Mouse (Mus musculus) ES-E14 (cell line): ENCODE measurements around the gene Inpp4b. TPM values are rescaled to one million over a fixed set of nuclear protein-coding genes. Genes with fewer than 3 reads are reported as not detected.

ENCODE experiments used
- DNase-seq: peaks from one replicate; pipeline ENCODE4 v3.0.0-alpha.2; 2013; ENCODE audit warnings: low read depth, low spot score
- H3K27ac ChIP-seq: 2 replicates; pipeline ENCODE4 v1.5.1; 2012; ENCODE audit warnings: low read depth, mild to moderate bottlenecking, low read length, moderate library complexity, mixed read lengths; ENCODE audit not compliant: poor library complexity, insufficient read depth, severe bottlenecking
- H3K36me3 ChIP-seq: 2 replicates; pipeline ENCODE4 v1.6.1; 2012; ENCODE audit warnings: mild to moderate bottlenecking, low read length, moderate library complexity, mixed read lengths; ENCODE audit not compliant: control insufficient read depth, poor library complexity, insufficient read depth, severe bottlenecking
- H3K4me1 ChIP-seq, 2 experiments: fragments of 150-350 bp in 1 of 2; sonication (generic) in 1 of 2; 2 replicates each; pipeline ENCODE4 v1.6.1; 2012; ENCODE audit warnings: low read length in 2 of 2, mild to moderate bottlenecking in 1 of 2, mixed read lengths in 1 of 2; ENCODE audit not compliant: control insufficient read depth in 2 of 2, insufficient read depth in 2 of 2, poor library complexity in 1 of 2
- H3K4me3 ChIP-seq, 2 experiments: fragments of 150-350 bp in 1 of 2; sonication (generic) in 1 of 2; 2 replicates each; pipeline ENCODE4 v1.5.1; 2012; ENCODE audit warnings: low read length in 2 of 2, low read depth in 1 of 2, mild to moderate bottlenecking in 1 of 2, mixed read lengths in 1 of 2; ENCODE audit not compliant: insufficient read depth in 1 of 2, poor library complexity in 1 of 2, severe bottlenecking in 1 of 2
- H3K9ac ChIP-seq: 2 replicates; pipeline ENCODE4 v1.6.1; 2012; ENCODE audit warnings: low read depth, mild to moderate bottlenecking, low read length, mixed read lengths; ENCODE audit not compliant: poor library complexity, insufficient read depth, severe bottlenecking
- H3K9me3 ChIP-seq: fragments of 150-350 bp; sonication (generic); 2 replicates; pipeline ENCODE4 v1.6.1; 2012; ENCODE audit warnings: low read depth, mild to moderate bottlenecking, low read length; ENCODE audit not compliant: control insufficient read depth, insufficient read depth
- CHD2 ChIP-seq: IDR thresholded peaks from 2 replicates; pipeline ENCODE4 v1.6.1; 2014; ENCODE audit warnings: mild to moderate bottlenecking, low read depth, low read length, inconsistent platforms
- HCFC1 ChIP-seq: IDR thresholded peaks from 2 replicates; pipeline ENCODE4 v1.6.1; 2012; ENCODE audit warnings: low read length, inconsistent platforms, borderline replicate concordance; ENCODE audit not compliant: insufficient read depth
- MAFK ChIP-seq: IDR thresholded peaks from 2 replicates; pipeline ENCODE4 v1.6.1; 2014; ENCODE audit warnings: mild to moderate bottlenecking, low read depth, low read length, inconsistent platforms; ENCODE audit not compliant: insufficient read depth
- ZC3H11A ChIP-seq: IDR thresholded peaks from 2 replicates; pipeline ENCODE4 v1.6.1; 2012; ENCODE audit warnings: low read depth, mild to moderate bottlenecking, inconsistent platforms, low read length, borderline replicate concordance
- ZNF384 ChIP-seq: IDR thresholded peaks from 2 replicates; pipeline ENCODE4 v1.6.1; 2012; ENCODE audit warnings: low read depth, low read length, inconsistent platforms
- in situ Hi-C, 2 experiments: fragments of 600-800 bp; cut with MboI; formaldehyde crosslinking; loops; one replicate each; pipeline ENCODE4 v1.15.1; 2025; ENCODE audit warnings: low sequenced_read_pairs in 2 of 2, inconsistent platforms in 1 of 2; ENCODE audit not compliant: unreplicated experiment in 2 of 2
- total RNA-seq: library from RNA; depleted of rRNA; stranded (reverse); fragments of 300-350 nt; gene quantifications from 2 replicates; pipeline ENCODE4 v1.2.3, GENCODE M21; 2012

Inpp4b gene
- total RNA-seq, 1 experiment, result 0.98 TPM

DNA sequence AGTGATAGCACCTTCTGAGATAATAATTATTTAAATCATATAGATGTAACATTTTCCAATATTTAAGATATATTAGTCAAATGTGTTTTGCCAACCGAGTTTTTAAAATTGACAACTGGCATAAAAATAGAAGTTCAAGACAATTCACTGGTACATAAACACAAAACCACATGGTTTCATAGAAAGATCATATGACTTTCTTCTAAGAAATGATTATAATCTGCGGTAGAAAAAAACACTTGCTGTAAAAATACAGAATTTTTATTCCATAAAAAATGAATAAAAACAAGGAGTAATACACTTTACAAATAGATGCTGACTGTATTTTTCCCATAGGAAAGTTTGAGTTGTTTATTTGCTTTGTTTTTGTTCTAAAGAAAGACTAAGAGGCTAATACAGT is 160.6 kb downstream of the Inpp4b start:
- H3K9ac ChIP-seq, result no peak overlapping the region
- H3K9me3 ChIP-seq, result no peaks in the 10 kb centered on the region
- no peaks in the 10 kb centered on the region for H3K36me3 ChIP-seq
- H3K4me3 ChIP-seq, result no peak overlapping the region
- H3K4me1 ChIP-seq, result no peaks in the 10 kb centered on the region
- no peak for TF ChIP-seq CHD2
- no peak for TF ChIP-seq ZNF384
- no peak for TF ChIP-seq ZC3H11A
- TF ChIP-seq MAFK, result no peak
- no peak for TF ChIP-seq HCFC1
- DNase-seq, result no peak
- no peak overlapping the region for H3K27ac ChIP-seq
- in situ Hi-C loops, result no loop called here

DNA sequence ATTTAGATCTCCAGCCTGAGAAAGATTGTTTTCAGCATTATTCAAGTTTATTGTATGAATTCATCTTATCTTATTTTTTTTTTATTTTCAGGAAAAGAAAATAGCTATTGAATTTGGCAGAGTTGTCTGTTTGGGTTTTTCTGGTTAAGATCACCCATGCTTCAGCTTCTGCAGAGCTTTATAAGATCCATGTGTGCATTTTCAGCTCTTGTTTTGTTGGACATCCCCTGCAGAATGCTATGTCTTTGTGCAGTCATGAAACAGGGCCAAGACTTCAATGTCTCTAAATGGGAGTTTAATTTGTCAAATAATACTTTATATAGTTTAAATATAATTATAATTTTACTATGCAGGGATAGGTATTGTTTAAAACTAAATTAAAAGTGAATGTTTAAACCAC is 170.5 kb downstream of the Inpp4b start:
- TF ChIP-seq MAFK, result no peak
- TF ChIP-seq ZC3H11A, result no peak
- TF ChIP-seq HCFC1, result no peak
- no peak for TF ChIP-seq ZNF384
- TF ChIP-seq CHD2, result no peak
- no peak overlapping the region for H3K27ac ChIP-seq
- H3K9me3 ChIP-seq, result no peaks in the 10 kb centered on the region
- no peak for DNase-seq
- no peak overlapping the region for H3K9ac ChIP-seq
- no peak overlapping the region for H3K4me3 ChIP-seq
- H3K4me1 ChIP-seq, result no peaks in the 10 kb centered on the region
- in situ Hi-C loops, result no loop called here
- H3K36me3 ChIP-seq, result no peaks in the 10 kb centered on the region

DNA sequence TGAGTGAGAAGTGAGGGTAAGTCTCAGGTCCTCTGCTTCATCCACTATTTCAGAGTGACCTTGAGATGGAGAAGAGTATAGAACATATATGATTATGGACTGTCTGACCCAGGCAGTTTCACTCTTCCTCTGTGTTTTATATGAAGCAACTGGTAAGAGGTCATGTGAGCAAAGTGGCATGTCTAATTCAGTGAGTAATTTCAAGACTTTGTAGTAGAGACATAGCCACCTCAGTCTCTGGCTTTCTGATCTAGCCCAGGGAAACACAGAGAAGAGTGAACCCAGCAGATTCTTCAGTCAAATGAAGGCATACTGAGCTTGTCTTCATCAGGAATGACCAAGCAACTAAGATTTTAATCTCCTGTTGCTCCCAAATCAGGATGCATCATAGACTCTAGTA is 172.1 kb downstream of the Inpp4b start:
- in situ Hi-C loops, result no loop called here
- TF ChIP-seq ZC3H11A (no peak), ZNF384 (no peak), HCFC1 (no peak), MAFK (no peak), CHD2 (no peak)

DNA sequence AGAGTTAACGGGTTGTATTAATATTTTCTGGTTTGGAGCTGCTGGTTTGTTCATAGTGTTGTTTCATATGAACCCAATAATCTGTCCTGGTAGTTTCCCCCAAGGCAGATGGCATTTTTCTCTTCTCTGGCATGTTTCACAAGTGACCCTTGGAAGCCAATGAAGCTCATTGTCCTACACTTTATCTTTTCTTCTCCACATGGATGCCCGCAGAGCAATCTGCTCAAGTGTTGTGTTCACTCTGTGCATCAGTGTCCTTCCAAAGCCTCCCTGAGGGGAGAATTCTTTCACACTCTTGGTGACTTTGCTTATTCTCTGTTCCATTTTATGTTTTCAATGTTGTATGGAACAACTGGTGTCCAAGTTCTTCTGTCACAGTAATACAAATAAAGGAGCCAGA is 179.7 kb downstream of the Inpp4b start:
- no peak overlapping the region for H3K9ac ChIP-seq
- in situ Hi-C loops, result no loop called here
- H3K9me3 ChIP-seq, result no peaks in the 10 kb centered on the region
- no peaks in the 10 kb centered on the region for H3K36me3 ChIP-seq
- H3K27ac ChIP-seq, result no peak overlapping the region
- no peak overlapping the region for H3K4me3 ChIP-seq
- no peaks in the 10 kb centered on the region for H3K4me1 ChIP-seq
- no peak for DNase-seq
- no peak for TF ChIP-seq ZNF384
- no peak for TF ChIP-seq ZC3H11A
- no peak for TF ChIP-seq MAFK
- TF ChIP-seq CHD2, result no peak
- no peak for TF ChIP-seq HCFC1

More for the DNA sequence above, 172.1 kb downstream of the Inpp4b start:
- H3K4me1 ChIP-seq, result no peaks in the 10 kb centered on the region
- H3K9ac ChIP-seq, result no peak overlapping the region
- no peaks in the 10 kb centered on the region for H3K36me3 ChIP-seq
- H3K27ac ChIP-seq, result no peak overlapping the region
- no peaks in the 10 kb centered on the region for H3K9me3 ChIP-seq
- H3K4me3 ChIP-seq, result no peak overlapping the region
- no peak for DNase-seq

DNA sequence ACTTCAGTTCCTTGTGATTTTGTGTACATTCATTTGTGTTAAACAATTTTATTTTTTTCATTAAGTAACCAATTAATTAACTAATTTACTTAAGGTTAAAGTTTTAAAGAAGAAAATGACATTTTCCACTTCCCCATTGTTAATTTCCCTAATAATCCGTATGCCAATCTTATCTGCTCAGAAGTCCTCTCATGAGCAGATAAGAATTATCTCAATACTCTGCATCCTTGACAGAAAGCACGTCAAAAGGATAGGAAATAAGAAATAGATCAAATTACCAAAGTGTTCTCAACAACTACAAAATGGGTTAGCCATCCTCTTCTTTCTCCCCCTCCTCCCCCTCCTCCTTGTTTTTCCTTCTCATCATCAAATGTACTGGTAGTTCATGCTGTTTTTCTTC is 182.2 kb downstream of the Inpp4b start:
- Histone ChIP-seq H3K4me3 (no peak overlapping the region), H3K9me3 (no peaks in the 10 kb centered on the region), H3K27ac (no peak overlapping the region), H3K9ac (no peak overlapping the region), H3K4me1 (no peaks in the 10 kb centered on the region), H3K36me3 (no peaks in the 10 kb centered on the region)
- in situ Hi-C loops, result no loop called here
- TF ChIP-seq CHD2, result no peak
- no peak for TF ChIP-seq ZNF384
- TF ChIP-seq MAFK, result no peak
- no peak for TF ChIP-seq HCFC1
- no peak for TF ChIP-seq ZC3H11A
- no peak for DNase-seq
